Mouse (Mus musculus): ENCODE results near the gene Slc5a4a. TPM values are rescaled to one million over a fixed set of nuclear protein-coding genes. Genes with fewer than 3 reads are reported as not detected.

Slc5a4a gene
- polyA plus RNA-seq, 1 experiment from 2014 or later = not detected

GRCm38 (mm10) chr10:76237341-76238225, 90.3 kb downstream of the Slc5a4a start, which contains the start of gene Prmt2:
Gene Prmt2 (minus strand): TSS chr10:76237865.
- no peaks in the 10 kb centered on the region for H3K27me3 ChIP-seq (ENCODE audit: control insufficient read depth, insufficient read depth, low read length)
- peaks cover 10% of the 10 kb centered on the region; the same call in 1 of the 2 replicates for H3K4me1 ChIP-seq (ENCODE audit: control insufficient read depth, insufficient read depth, low read length)
- under 1% methylated on average over 47 of the region's 47 CpGs for WGBS
- H3K4me2 ChIP-seq (ENCODE audit: low read depth, low read length) = peak within 1 kb of the TSS; percentile 61
- ATAC-seq (ENCODE audit: insufficient read depth, low FRiP score) = peak; percentile 98
- peak within 1 kb of the TSS; percentile 72 for H3K9ac ChIP-seq (ENCODE audit: low read length)
- H3K36me3 ChIP-seq (ENCODE audit: control insufficient read depth, insufficient read depth, low read length) = no peaks in the 10 kb centered on the region
- peak within 1 kb of the TSS; percentile 85 for H3K27ac ChIP-seq (ENCODE audit: low read length)
- peak within 1 kb of the TSS; percentile 74 for H3K4me3 ChIP-seq (replicated peaks; ENCODE audit: low read length)
- H3K9me3 ChIP-seq (replicated peaks; ENCODE audit: control insufficient read depth, low read length) = no peaks in the 10 kb centered on the region

MicroRNAs within 50 kb of the gene (microRNA counts, 519-probe panel; counts per million panel counts)
- 1,783 counts per million, percentile 30 among the panel's probes with 10 or more counts for microRNA mmu-miR-678

Small RNA genes lying within 50 kb of the gene (microRNA-seq; reads per million reads assigned to microRNA genes)
- gene Mir678 = not detected

Other genes with a start within 250 kb of the Slc5a4a start
- gene Smarcb1, start 225.8 kb upstream of the Slc5a4a start, polyA plus RNA-seq (2015; fragmentation: Nextera tagmentation; extraction: Ambion mirVana) = 159 and 162 TPM in 2 replicates
- gene Chchd10, start 214.3 kb upstream of the Slc5a4a start, polyA plus RNA-seq (2015; fragmentation: Nextera tagmentation; extraction: Ambion mirVana) = 83.6 and 97.1 TPM in 2 replicates
- 33.8 and 39.1 TPM in 2 replicates for gene Mmp11, start 211.0 kb upstream of the Slc5a4a start, polyA plus RNA-seq (2015; fragmentation: Nextera tagmentation; extraction: Ambion mirVana)
- 0.75 and 1.0 TPM in 2 replicates for gene Gm867, start 206.8 kb upstream of the Slc5a4a start, polyA plus RNA-seq (2015; fragmentation: Nextera tagmentation; extraction: Ambion mirVana)
- 1.9 and 2.1 TPM in 2 replicates for gene Vpreb3, start 204.4 kb upstream of the Slc5a4a start, polyA plus RNA-seq (2015; fragmentation: Nextera tagmentation; extraction: Ambion mirVana)
- gene Gm5134, start 192.9 kb upstream of the Slc5a4a start, polyA plus RNA-seq (2015; fragmentation: Nextera tagmentation; extraction: Ambion mirVana) = not detected in 2 replicates
- gene Zfp280b, start 114.8 kb upstream of the Slc5a4a start, polyA plus RNA-seq (2015; fragmentation: Nextera tagmentation; extraction: Ambion mirVana) = 15.7 and 15.9 TPM in 2 replicates
- 0.15 TPM in 1 of 2 replicates, not detected in the other for gene Slc5a4b, start 36.5 kb upstream of the Slc5a4a start, polyA plus RNA-seq (2015; fragmentation: Nextera tagmentation; extraction: Ambion mirVana)
- 50.4 and 55.3 TPM in 2 replicates for gene Prmt2, start 90.4 kb downstream of the Slc5a4a start, polyA plus RNA-seq (2015; fragmentation: Nextera tagmentation; extraction: Ambion mirVana)
- 2.7 TPM in 2 replicates for gene S100b, start 106.4 kb downstream of the Slc5a4a start, polyA plus RNA-seq (2015; fragmentation: Nextera tagmentation; extraction: Ambion mirVana)
- gene Dip2a, start 197.8 kb downstream of the Slc5a4a start, polyA plus RNA-seq (2015; fragmentation: Nextera tagmentation; extraction: Ambion mirVana) = 10.0 and 10.2 TPM in 2 replicates